ENCODE assay signal across 8 mouse cellular contexts in the genomic region with DNA sequence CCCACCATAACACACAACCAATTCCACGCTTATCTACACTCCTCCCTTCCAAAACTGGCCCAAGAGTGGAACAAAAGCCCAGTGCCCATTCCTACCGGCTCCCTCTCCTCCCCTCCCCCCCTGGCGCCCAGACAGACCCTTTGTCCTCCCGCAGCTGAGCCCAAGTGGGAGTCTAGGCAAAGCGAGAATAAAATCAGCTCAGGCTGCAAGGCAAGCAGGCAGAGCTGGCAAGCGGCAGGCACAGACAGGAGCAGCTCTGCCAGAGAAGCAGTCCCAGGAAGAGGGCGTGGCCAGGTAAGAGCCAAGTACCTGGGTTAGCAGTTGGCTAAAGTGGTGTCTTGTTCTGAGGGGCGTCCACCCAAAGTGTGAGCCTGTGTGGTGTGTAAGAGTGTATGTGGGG. TPM values are rescaled to one million over a fixed set of nuclear protein-coding genes. Genes with fewer than 3 reads are reported as not detected.
DNase-seq lines count a peak whose midpoint lies in the region; ATAC-seq and TF ChIP-seq lines count a peak whose summit lies in the region.

TSS of gene Klhl35 (plus strand) at position 194 of the 400 bp plus-strand sequence.

- no peak within 1 kb of the TSS for H3K4me3 ChIP-seq in heart, postnatal 0 days (ENCODE audit: low read depth, low read length)
- no peak within 1 kb of the TSS for H3K4me3 ChIP-seq in cortical plate, adult 2 months (ENCODE audit: insufficient read depth, low read length)
- H3K4me3 ChIP-seq in forebrain, embryonic 15.5 days = peak within 1 kb of the TSS; percentile 16
- H3K4me3 ChIP-seq in layer of hippocampus, adult 2 months = no peak within 1 kb of the TSS

- no peak for DNase-seq in heart, postnatal 0 days (ENCODE audit: low spot score)
- DNase-seq in heart, postnatal 14 days = no peak
- DNase-seq in lung, postnatal 10 days = peak; percentile 41
- DNase-seq in c-Kit-positive CD71-positive TER-119-positive erythroid progenitor cells, embryonic 14.5 days (ENCODE audit: low spot score) = no peak
- no peak for DNase-seq in adrenal gland, postnatal 25 days
- no peak for DNase-seq in layer of hippocampus, adult 2 months (ENCODE audit: low spot score in 2 of 2)

- no peak within 1 kb of the TSS for H3K9ac ChIP-seq in heart, postnatal 0 days (replicated peaks; ENCODE audit: low read depth, low read length)
- peak within 1 kb of the TSS; percentile 36 for H3K9ac ChIP-seq in forebrain, embryonic 15.5 days (replicated peaks)

- no peak for TF ChIP-seq CTCF in heart, postnatal 0 days (IDR thresholded peaks at IDR 0.05; ENCODE audit: low read depth)
- no peak for TF ChIP-seq CTCF in cortical plate, adult 2 months (IDR thresholded peaks at IDR 0.05; ENCODE audit: extremely low read depth, insufficient read depth, low read length)
- TF ChIP-seq CTCF in layer of hippocampus, adult 2 months (conservative IDR thresholded peaks at IDR 0.05) = no peak

- peaks cover 11% of the 10 kb centered on the region for H3K4me1 ChIP-seq in heart, postnatal 0 days (ENCODE audit: control insufficient read depth, insufficient read depth)
- H3K4me1 ChIP-seq in cortical plate, adult 2 months (ENCODE audit: control insufficient read depth, insufficient read depth, low read length) = peaks cover 17% of the 10 kb centered on the region
- H3K4me1 ChIP-seq in forebrain, embryonic 15.5 days = peaks cover 32% of the 10 kb centered on the region

- ATAC-seq in heart, postnatal 0 days (ENCODE audit: insufficient read depth, low read depth) = no peak
- peak; percentile 12 for ATAC-seq in forebrain, embryonic 15.5 days (replicated peaks)

- no peak for TF ChIP-seq EP300 in heart, postnatal 0 days (IDR thresholded peaks at IDR 0.05; ENCODE audit: low read depth)

- TF ChIP-seq POLR2A in cortical plate, adult 2 months (IDR thresholded peaks at IDR 0.05; ENCODE audit: extremely low read depth, insufficient read depth, low read length) = peak; percentile 35; the same call in 1 of the 2 replicates

- peaks cover 10% of the 10 kb centered on the region for H3K36me3 ChIP-seq in heart, postnatal 0 days (replicated peaks; ENCODE audit: control insufficient read depth, insufficient read depth, low read length)
- H3K36me3 ChIP-seq in forebrain, embryonic 15.5 days = peaks cover 6% of the 10 kb centered on the region

- intact Hi-C loops in heart, postnatal 14 days (cut with DNase I) = no loop called here

- H3K9me3 ChIP-seq in heart, postnatal 0 days (replicated peaks; ENCODE audit: control insufficient read depth, low read length) = no peaks in the 10 kb centered on the region
- H3K9me3 ChIP-seq in forebrain, embryonic 15.5 days = no peaks in the 10 kb centered on the region

- 20% methylated on average over 8 of the region's 8 CpGs for WGBS in heart, postnatal 0 days
- WGBS in forebrain, embryonic 15.5 days = 16% methylated on average over 8 of the region's 8 CpGs

- H3K27ac ChIP-seq in heart, postnatal 0 days (ENCODE audit: low read depth) = no peak within 1 kb of the TSS
- H3K27ac ChIP-seq in cortical plate, adult 2 months (ENCODE audit: insufficient read depth, low read length) = 0 out of 2 replicates have a peak within 1 kb of the TSS, but pooled peaks have one; percentile 7
- peak within 1 kb of the TSS; percentile 88 for H3K27ac ChIP-seq in forebrain, embryonic 15.5 days (replicated peaks)
- no peak within 1 kb of the TSS for H3K27ac ChIP-seq in layer of hippocampus, adult 2 months

- H3K27me3 ChIP-seq in heart, postnatal 0 days (ENCODE audit: control insufficient read depth, insufficient read depth, low read length) = no peaks in the 10 kb centered on the region
- H3K27me3 ChIP-seq in forebrain, embryonic 15.5 days = no peaks in the 10 kb centered on the region

- peak within 1 kb of the TSS; percentile 2; the same call in 1 of the 2 replicates for H3K4me2 ChIP-seq in heart, postnatal 0 days (ENCODE audit: low read depth, low read length)
- peak within 1 kb of the TSS; percentile 36 for H3K4me2 ChIP-seq in forebrain, embryonic 15.5 days (replicated peaks)

RNA-seq across cellular contexts. Expression of gene Klhl35, which starts in this region (rescaled TPM):
- 0.73 and 1.6 TPM in 2 replicates for total RNA-seq in heart, postnatal 0 days (2014; rRNA removed; ENCODE audit: low replicate concordance)
- 0.59 and 0.75 TPM in 2 replicates for polyA plus RNA-seq in heart, postnatal 0 days (2015; fragmentation: Nextera tagmentation; extraction: Ambion mirVana)
- total RNA-seq in heart, postnatal 14 days (2021) = under 1 TPM; 0.15 to 0.29 TPM
- polyA plus RNA-seq in cortical plate, adult 2 months (2012; rRNA removed) = 2.2 and 3.5 TPM in 2 replicates
- polyA plus RNA-seq in forebrain, embryonic 15.5 days (2015; fragmentation: Nextera tagmentation; extraction: Ambion mirVana) = 3.8 and 7.1 TPM in 2 replicates
- 0.43 and 1.5 TPM in 2 replicates for total RNA-seq in adrenal gland, postnatal 25 days (2021)
- total RNA-seq in layer of hippocampus, adult 2 months (2021) = 1 to 10 TPM; 2.0 to 2.8 TPM

Comparison
In these comparisons a context has a peak if more than half of its experiments do, and no peak if none do; other contexts are left out.
1. H3K27ac ChIP-seq: peak in cortical plate, adult 2 months (single experiment) and forebrain, embryonic 15.5 days (single experiment); none in heart, postnatal 0 days (single experiment) and layer of hippocampus, adult 2 months (single experiment).